Mouse (Mus musculus) heart, postnatal 25 days (tissue): ENCODE results near the gene Lrfn3. TPM values are rescaled to one million over a fixed set of nuclear protein-coding genes. Genes with fewer than 3 reads are reported as not detected.

ENCODE experiments used
- DNase-seq: peaks from one replicate; pipeline ENCODE4 v3.0.0; 2022; ENCODE audit warnings: low spot score
- intact Hi-C: fragments of 180-260 bp; cut with DNase I; formaldehyde crosslinking; loops from one replicate; pipeline ENCODE4 v1.15.1; 2025
- total RNA-seq, 2 experiments: library from RNA; stranded (reverse); gene quantifications; 2 replicates each; pipeline ENCODE4 v1.2.3; 2021

Lrfn3 gene
- total RNA-seq = 1 to 10 TPM in 1 of 2 experiments, under 1 TPM in 1; 0.95 to 1.3 TPM

GRCm38 (mm10) chr7:30362652-30363343 lies at the start of gene Lrfn3:
TSS of gene Lrfn3 (minus strand) at chr7:30362772.
- intact Hi-C loops = no loop called here
- no peak for DNase-seq

- no peak for DNase-seq
- intact Hi-C loops = no loop called here
Measured at GRCm38 (mm10) chr7:30411023-30411422, 48.5 kb upstream of the Lrfn3 start.

DNA sequence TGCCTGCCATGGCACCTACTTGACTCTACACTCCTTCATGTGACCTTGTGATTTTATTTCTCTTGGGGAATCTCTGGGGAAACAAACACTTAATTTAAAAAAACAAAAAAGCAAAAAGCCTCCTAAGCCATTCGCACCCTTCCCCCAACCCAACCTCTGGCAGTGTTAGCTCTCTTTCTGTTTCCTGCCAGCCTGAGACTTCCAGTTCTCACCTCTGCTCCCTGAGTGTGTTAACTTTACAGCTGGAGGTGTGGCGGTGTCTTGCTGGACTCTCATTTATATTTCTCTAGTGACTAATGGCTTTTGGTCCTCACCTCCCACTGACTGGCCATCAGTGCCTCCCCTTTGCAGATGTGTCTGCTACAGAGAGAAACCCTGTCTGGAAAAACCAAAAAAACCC lies 47.2 kb upstream of the Lrfn3 start:
- intact Hi-C loops = no loop called here
- DNase-seq = no peak

GRCm38 (mm10) chr7:30408639-30409038 lies 46.1 kb upstream of the Lrfn3 start:
- no peak for DNase-seq
- intact Hi-C loops = no loop called here

DNA sequence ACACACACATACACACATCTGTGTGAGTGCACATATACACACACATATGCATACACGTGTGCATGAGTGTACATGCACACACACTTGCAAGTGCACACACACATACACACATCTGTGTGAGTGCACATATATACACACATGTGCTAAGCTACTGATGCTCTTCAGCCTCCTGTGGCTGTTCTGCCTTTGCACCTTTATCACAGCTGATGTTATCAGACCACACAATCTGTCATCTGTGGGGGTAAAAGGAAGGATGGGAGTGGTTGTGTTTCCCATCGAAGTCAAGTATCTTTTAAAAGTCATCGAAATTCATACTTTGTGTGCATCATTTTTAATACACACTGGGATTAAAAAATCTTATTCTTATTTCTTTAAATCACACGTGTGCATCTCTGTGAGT lies 39.8 kb upstream of the Lrfn3 start:
- intact Hi-C loops = no loop called here
- DNase-seq = no peak

GRCm38 (mm10) chr7:30399671-30400070 lies 37.1 kb upstream of the Lrfn3 start:
- intact Hi-C loops = no loop called here

DNA sequence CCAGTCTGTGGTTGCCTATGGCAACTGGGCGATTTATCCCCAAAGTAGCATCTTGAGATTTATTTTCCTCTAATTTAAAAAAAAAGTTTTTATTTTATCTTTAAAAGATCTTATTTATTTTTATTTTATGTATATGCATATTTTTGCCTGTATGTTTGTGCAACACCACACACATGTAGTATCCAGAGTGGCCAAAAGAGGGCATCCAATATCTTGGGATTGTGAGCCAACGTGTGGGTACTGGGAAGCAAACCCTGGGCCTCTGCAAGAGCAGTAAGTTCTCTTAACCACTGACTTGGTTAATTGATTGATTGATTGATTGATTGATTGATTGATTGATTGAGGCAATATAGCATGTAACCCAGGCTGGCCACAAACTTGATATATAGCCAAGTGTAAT lies 32.3 kb upstream of the Lrfn3 start:
- DNase-seq = no peak
- intact Hi-C loops = no loop called here

More at GRCm38 (mm10) chr7:30399671-30400070, 37.1 kb upstream of the Lrfn3 start:
- DNase-seq = no peak

GRCm38 (mm10) chr7:30394379-30394778 lies 31.8 kb upstream of the Lrfn3 start:
- intact Hi-C loops = no loop called here
- no peak for DNase-seq

GRCm38 (mm10) chr7:30393631-30394030 lies 31.1 kb upstream of the Lrfn3 start:
- DNase-seq = no peak
- intact Hi-C loops = no loop called here

GRCm38 (mm10) chr7:30392746-30393520 lies 30.4 kb upstream of the Lrfn3 start:
- intact Hi-C loops = no loop called here
- no peak for DNase-seq

DNA sequence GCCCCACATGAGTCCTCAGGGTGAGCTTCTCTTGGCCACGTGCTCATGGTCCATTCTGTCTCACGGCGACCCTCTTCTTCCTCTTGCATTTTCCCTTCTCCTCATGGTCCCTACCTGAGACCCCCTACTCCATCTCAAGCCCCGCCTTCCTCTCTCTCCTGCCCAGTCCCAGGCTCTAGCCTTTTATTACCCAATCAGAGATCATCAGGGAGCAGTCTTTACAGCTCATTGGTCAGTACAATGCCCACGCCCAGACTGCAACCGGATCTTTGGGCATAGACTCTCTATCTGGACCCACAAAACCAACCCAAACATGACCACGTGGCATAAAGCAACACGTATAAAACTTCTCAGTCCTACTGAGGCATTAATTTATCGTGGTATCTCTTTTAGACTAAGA lies 21.5 kb upstream of the Lrfn3 start:
- intact Hi-C loops = no loop called here
- no peak for DNase-seq

DNA sequence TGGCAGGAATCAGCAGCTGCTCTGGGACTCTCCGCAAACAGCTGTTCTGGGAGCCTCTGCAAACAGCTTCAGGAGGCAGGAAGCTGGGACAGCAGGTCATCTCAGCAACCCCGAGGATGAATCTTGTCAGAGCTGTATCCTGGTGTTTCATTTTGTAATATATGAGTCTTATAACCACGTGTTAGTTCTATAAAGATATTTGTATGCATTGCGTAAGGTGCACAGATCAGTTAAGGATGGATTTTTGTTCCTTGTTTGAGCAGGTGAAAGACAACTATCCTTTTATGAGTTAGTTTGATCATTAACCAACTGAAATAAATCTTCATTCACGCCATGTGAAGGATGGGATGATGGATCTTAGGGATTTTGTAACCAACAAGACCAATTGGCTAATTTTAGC lies 17.5 kb upstream of the Lrfn3 start:
- DNase-seq = no peak
- intact Hi-C loops = no loop called here

DNA sequence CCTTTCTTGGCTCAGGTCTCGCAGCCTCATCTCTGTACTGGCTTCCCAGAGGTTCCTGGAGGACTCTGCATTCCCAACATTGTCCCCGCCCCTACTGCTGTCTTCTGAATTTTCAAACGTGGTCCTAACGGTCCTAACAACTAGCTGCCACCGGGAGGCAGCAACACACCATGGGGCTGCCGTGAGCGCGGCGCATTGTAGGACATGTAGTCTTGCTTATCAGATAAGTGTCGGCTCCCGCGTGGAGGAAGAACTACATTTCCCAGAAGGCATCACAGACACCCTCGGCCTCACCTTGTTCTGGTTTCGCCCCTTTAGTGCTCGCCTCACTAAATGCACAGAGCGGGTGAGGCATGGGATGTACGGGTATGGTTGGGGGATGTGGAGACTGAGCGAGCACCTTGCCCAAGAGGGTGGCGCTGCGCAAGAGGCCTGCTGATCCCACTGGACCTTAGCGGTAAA lies 11.0 kb upstream of the Lrfn3 start:
- intact Hi-C loops = loop anchor here (1.0 to 10.0 kb wide), 4 partner anchors 59 to 251 kb away; partner anchors contain the start of genes Cox6b1 and Prodh2
- DNase-seq = peak; percentile 85

DNA sequence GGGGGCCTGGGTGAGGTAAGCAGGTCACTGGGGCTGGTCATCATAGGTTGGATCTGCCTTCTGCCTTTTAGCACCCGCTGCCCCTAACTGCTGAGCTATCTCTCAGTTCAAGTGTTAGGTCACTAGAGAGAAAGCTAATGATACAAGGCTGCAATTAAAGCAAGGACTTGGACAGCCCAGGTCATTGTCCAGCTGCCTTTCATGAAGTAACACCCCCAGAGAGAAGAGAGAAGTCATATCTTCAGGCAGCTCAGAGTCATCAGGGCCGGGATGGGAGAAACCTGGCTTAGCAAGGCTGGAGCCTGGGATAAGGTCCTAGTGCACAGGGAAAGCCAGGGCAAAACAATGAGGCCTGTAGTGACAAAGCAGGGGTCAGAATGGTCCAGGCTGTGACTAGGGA lies 4.9 kb upstream of the Lrfn3 start:
- intact Hi-C loops = no loop called here
- DNase-seq = no peak

GRCm38 (mm10) chr7:30363344-30363738 lies 769 bp upstream of the Lrfn3 start:
- intact Hi-C loops = no loop called here

DNA sequence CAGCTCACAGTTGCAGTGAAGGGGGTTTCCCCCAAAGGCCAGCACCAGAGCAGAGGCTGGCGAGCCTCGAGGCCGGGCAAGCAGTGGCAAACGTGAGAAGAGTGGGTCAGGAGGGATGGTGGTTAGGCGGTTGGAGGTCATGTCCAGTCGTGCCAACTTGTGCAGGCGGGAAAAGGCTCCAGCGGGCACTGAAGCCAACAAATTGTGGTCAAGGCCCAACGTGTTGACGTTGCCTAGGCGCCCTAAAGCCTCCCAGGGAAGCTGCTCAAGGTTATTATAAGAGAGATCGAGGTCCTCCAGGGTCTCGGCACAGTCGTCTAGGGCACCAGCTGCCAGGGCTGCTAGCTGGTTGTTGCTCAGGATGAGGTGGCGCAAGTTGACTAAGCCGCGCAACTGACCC lies 2.5 kb downstream of the Lrfn3 start:
- intact Hi-C loops = no loop called here
- no peak for DNase-seq

More at GRCm38 (mm10) chr7:30363344-30363738, 769 bp upstream of the Lrfn3 start:
- no peak for DNase-seq

DNA sequence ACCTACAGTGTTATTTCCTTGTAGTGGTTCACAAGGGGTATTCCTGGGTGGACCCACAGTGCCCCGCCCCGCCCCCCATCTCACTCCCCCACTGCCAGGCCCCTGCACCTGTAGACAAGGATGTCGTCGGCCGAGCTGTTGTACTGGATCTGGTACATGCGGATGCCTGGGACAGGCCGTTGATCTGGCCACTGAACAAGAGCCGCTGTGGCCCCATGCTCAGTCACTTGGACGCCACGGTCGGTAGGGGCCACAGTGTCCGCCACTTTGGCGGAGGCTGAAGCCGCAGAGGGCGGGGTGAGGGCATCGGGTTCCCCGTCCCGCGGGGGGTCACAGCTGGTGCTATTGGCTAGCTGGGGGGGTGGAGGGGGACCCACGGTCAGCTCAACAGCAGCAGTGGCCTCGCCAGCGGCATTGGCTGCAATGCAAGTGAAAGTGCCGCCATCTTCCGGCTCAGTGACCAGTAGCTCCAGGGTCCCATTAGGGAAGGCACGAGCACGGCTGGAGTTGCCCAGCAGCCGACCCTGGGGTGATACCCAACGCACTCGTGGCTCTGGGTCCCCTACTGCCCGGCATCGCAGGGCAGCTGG lies 3.2 kb downstream of the Lrfn3 start:
- intact Hi-C loops = no loop called here
- DNase-seq = no peak

DNA sequence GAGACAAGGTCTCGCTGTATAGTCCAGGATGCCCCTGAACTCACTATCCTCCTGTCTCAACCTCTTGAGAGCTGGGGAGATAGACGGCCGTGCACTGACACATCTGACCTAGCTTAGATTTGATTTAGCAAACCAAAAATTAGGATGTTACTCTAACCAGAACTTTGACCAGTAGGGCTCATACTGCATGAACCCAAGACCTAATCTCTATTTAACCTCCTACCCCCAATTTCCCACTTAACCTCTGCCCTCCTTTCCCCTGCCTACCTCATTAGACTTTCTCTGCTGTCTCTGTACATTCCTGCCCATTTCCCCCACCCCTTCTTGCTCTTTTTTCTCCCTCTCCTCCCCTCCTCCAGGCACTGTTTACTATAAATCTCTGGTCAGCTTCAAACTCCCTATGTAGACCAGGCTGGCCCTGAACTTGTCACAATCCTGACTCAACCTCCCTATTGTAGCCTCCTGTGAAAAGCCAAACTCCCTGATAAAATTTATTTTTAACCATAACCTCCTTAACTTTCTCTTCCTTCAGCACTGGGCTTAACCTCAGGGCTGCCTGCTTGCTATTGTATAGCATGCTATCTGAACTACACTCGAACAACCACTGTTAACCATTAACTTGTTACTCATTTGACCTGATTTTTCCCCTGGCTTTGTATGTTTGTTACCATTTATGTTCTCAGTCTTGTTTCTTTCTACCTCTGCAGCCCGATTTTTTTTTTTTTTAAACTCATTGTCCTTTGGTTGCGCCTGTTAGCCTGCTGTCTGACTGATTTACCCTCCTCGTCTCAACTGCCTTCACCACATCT lies 4.0 kb downstream of the Lrfn3 start:
- no peak for DNase-seq
- intact Hi-C loops = no loop called here

GRCm38 (mm10) chr7:30354059-30354458 lies 8.5 kb downstream of the Lrfn3 start:
- no peak for DNase-seq
- intact Hi-C loops = no loop called here

DNA sequence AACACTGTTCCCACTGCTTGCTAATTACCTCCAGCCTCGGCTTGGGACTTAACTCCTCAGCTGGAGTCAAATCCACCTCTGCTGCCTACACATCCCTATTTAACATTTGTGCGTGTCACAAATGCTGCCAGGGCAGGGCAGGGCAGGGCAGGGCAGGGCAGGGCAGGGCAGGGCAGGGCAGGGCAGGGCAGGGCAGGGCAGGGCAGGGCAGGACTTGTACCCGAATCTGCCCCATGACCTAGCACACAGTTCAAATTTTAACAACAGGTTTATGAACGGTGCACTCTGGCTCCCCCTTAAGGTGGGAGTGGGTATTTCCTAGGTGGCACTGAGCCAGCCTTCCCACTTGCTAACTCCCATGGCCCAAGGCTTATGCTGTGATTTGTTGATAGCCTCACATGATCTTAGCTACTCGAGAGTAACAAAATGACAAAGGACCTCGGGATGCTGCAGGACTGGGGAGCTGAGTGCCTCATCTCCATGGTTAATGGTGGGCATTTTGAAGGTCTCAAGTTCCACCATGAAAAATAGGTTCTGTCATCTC lies 9.2 kb downstream of the Lrfn3 start:
- intact Hi-C loops = no loop called here
- no peak for DNase-seq
